Mouse (Mus musculus) brain, adult 2 months (tissue): Measurements from ENCODE around the gene BC028528.
"Not testable (repeated sequence)": the region's sequence is repeated elsewhere in the genome, so short reads cannot be mapped to it uniquely, and the experiment has no call there.

Experiments used
- DNase-seq: peaks from one replicate; pipeline ENCODE4 v3.0.0; 2011; ENCODE audit warnings: low read depth, low spot score

BC028528 gene

GRCm38 (mm10) chr3:95891211-95892065 lies at the start of gene BC028528:
BC028528 (minus strand) TSS chr3:95892005.
- no peak for DNase-seq

- DNase-seq, result peak; percentile 13
Observed at GRCm38 (mm10) chr3:95938835-95939234, 47.0 kb upstream of the BC028528 start.

- DNase-seq, result no peak
Observed at GRCm38 (mm10) chr3:95938217-95938616, 46.4 kb upstream of the BC028528 start.

- no peak for DNase-seq
Observed at GRCm38 (mm10) chr3:95934448-95934847, 42.6 kb upstream of the BC028528 start.

- no peak for DNase-seq
Observed at GRCm38 (mm10) chr3:95933111-95933750, 41.4 kb upstream of the BC028528 start.

- no peak for DNase-seq
Observed at GRCm38 (mm10) chr3:95932566-95932965, 40.8 kb upstream of the BC028528 start.

GRCm38 (mm10) chr3:95932157-95932556 lies 40.4 kb upstream of the BC028528 start:
- DNase-seq, result no peak

- no peak for DNase-seq
Observed at GRCm38 (mm10) chr3:95931471-95931870, 39.7 kb upstream of the BC028528 start.

- no peak for DNase-seq
Observed at GRCm38 (mm10) chr3:95930471-95930789, 38.6 kb upstream of the BC028528 start.

- peak; percentile 36 for DNase-seq
Observed at GRCm38 (mm10) chr3:95929581-95930470, 38.0 kb upstream of the BC028528 start.

- peak; percentile 100 for DNase-seq
Observed at GRCm38 (mm10) chr3:95928658-95929503, 37.1 kb upstream of the BC028528 start, which contains the start of gene Anp32e. Anp32e (plus strand) TSS chr3:95929246.

GRCm38 (mm10) chr3:95928261-95928657 lies 36.5 kb upstream of the BC028528 start:
- DNase-seq, result no peak

GRCm38 (mm10) chr3:95925087-95925486 lies 33.3 kb upstream of the BC028528 start:
- DNase-seq, result no peak

GRCm38 (mm10) chr3:95924185-95924584 lies 32.4 kb upstream of the BC028528 start:
- DNase-seq, result no peak

- DNase-seq, result not testable (repeated sequence)
Observed at GRCm38 (mm10) chr3:95923429-95923828, 31.6 kb upstream of the BC028528 start.

- DNase-seq, result not testable (repeated sequence)
Observed at GRCm38 (mm10) chr3:95920532-95920931, 28.7 kb upstream of the BC028528 start.

GRCm38 (mm10) chr3:95916760-95917159 lies 25.0 kb upstream of the BC028528 start:
- no peak for DNase-seq

- no peak for DNase-seq
Observed at GRCm38 (mm10) chr3:95914706-95915105, 22.9 kb upstream of the BC028528 start.

- DNase-seq, result no peak
Observed at GRCm38 (mm10) chr3:95907613-95908012, 15.8 kb upstream of the BC028528 start.

- DNase-seq, result peak; percentile 57
Observed at GRCm38 (mm10) chr3:95906860-95907259, 15.1 kb upstream of the BC028528 start.

- peak; percentile 74 for DNase-seq
Observed at GRCm38 (mm10) chr3:95905940-95906492, 14.2 kb upstream of the BC028528 start.
